Mouse (Mus musculus) embryonic facial prominence, embryonic 11.5 days (tissue): ENCODE measurements around the gene Atp2b2. TPM values are rescaled to one million over a fixed set of nuclear protein-coding genes. Genes with fewer than 3 reads are reported as not detected.

Source experiments
- ATAC-seq: fragments of 200-750 bp; cut with Nextera tagmentation; replicated peaks from 2 replicates; pipeline ENCODE4 v1.8.0; 2017; ENCODE audit warnings: low read depth; ENCODE audit not compliant: insufficient number of reproducible peaks, low FRiP score, low TSS enrichment
- DNase-seq: peaks from one replicate; pipeline ENCODE4 v3.0.0-alpha.2; 2015; ENCODE audit warnings: low spot score
- H3K27ac ChIP-seq: fragments of 300-500 bp; sonication (generic); replicated peaks from 2 replicates; pipeline ENCODE4 v1.5.1; 2014; ENCODE audit warnings: mild to moderate bottlenecking, low read depth, low read length, control low read depth
- H3K27me3 ChIP-seq: fragments of 300-500 bp; sonication (generic); 2 replicates; pipeline ENCODE4 v1.6.1; 2014; ENCODE audit warnings: mild to moderate bottlenecking, low read length, moderate library complexity, mixed read lengths; ENCODE audit not compliant: control insufficient read depth, insufficient read depth
- H3K36me3 ChIP-seq: fragments of 300-500 bp; sonication (generic); replicated peaks from 2 replicates; pipeline ENCODE4 v1.6.1; 2014; ENCODE audit warnings: low read depth, mild to moderate bottlenecking, low read length, moderate library complexity, mixed read lengths; ENCODE audit not compliant: control insufficient read depth, insufficient read depth
- H3K4me1 ChIP-seq: fragments of 300-500 bp; sonication (generic); 2 replicates; pipeline ENCODE4 v1.6.1; 2014; ENCODE audit warnings: low read length, mixed read lengths; ENCODE audit not compliant: control insufficient read depth, insufficient read depth
- H3K4me2 ChIP-seq: fragments of 300-500 bp; sonication (generic); 2 replicates; pipeline ENCODE4 v1.6.1; 2014; ENCODE audit warnings: low read depth, mild to moderate bottlenecking, control low read depth, low read length, moderate library complexity
- H3K4me3 ChIP-seq: fragments of 300-500 bp; sonication (generic); 2 replicates; pipeline ENCODE4 v1.5.1; 2014; ENCODE audit warnings: low read depth, low read length, control low read depth
- H3K9ac ChIP-seq: fragments of 300-500 bp; sonication (generic); replicated peaks from 2 replicates; pipeline ENCODE4 v1.6.1; 2014; ENCODE audit warnings: mild to moderate bottlenecking, control low read depth, low read length
- H3K9me3 ChIP-seq: fragments of 300-500 bp; sonication (generic); replicated peaks from 2 replicates; pipeline ENCODE4 v1.6.1; 2016; ENCODE audit warnings: mild to moderate bottlenecking, low read length, inconsistent platforms, mixed read lengths; ENCODE audit not compliant: control insufficient read depth
- WGBS: fragments of 180-500 bp; shearing (Covaris S2); extraction: QIAGEN DNeasy Blood & Tissue Kit; methylation state at CpG from one replicate; pipeline ENCODE4 v1.1.7; 2014; 5-methylcytosine and 5-hydroxymethylcytosine counted together
- polyA plus RNA-seq: library from polyadenylated mRNA; unstranded; fragments of >200 nt; fragmentation: Nextera tagmentation; extraction: Ambion mirVana; gene quantifications from 2 replicates; pipeline ENCODE4 v1.2.1, GENCODE M21; 2014

Atp2b2 gene
- polyA plus RNA-seq, 1 experiment from 2014 or later: 0.95 TPM

DNA sequence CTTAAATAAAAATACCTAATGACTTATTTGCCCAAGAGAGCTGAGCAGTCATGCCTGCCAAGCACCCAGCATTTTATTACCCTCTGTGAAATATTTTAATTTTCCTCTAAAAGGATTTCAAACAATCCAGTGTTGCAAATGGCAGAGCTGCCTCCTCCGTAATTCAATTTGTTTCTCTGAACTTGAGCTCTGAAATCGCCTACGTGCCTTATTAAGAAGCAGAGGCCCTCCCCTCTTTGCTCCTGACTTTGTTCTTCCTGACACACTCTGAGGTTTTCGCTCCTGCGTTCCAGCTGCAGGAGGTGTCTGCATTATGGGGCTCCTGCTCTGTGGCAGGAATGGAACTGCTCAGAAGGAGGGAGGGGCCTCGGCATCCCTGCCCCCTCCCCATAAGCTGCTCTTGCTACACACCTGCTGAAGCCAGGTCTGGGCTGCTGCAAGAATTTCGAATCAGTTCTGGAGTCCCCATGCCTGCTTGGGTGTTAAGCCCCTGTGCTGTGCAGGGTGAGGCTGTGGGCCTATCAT lies 264.1 kb downstream of the Atp2b2 start:
- no peak for ATAC-seq
- no peaks in the 10 kb centered on the region for H3K36me3 ChIP-seq
- 67% methylated on average over 7 of the region's 7 CpGs for WGBS
- H3K4me1 ChIP-seq: no peaks in the 10 kb centered on the region
- H3K27me3 ChIP-seq: no peaks in the 10 kb centered on the region
- no peak overlapping the region for H3K27ac ChIP-seq
- no peak overlapping the region for H3K4me3 ChIP-seq
- no peak overlapping the region for H3K9ac ChIP-seq
- no peak overlapping the region for H3K4me2 ChIP-seq
- no peak for DNase-seq
- no peaks in the 10 kb centered on the region for H3K9me3 ChIP-seq

DNA sequence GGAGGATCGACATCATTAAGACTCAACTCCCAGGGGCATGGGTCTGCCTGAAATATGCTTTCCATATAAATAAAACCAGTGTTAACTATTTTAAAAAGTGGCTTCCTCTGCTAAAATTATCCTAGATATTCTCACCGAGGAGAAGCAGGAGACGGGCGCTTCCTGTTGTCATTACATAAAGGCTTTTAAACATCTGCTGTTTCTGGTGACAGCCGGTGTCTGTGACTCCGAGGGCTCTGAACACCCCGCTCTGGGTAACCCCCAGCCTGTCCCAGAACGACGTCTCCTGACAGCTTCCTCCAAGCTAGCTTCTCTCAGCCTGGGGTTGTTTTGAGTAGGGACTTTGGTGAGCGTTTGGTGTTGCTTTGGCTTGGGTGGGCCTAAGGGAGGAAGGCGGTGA lies 273.6 kb downstream of the Atp2b2 start:
- WGBS: 67% methylated on average over 11 of the region's 11 CpGs
- ATAC-seq: no peak
- no peak for DNase-seq

DNA sequence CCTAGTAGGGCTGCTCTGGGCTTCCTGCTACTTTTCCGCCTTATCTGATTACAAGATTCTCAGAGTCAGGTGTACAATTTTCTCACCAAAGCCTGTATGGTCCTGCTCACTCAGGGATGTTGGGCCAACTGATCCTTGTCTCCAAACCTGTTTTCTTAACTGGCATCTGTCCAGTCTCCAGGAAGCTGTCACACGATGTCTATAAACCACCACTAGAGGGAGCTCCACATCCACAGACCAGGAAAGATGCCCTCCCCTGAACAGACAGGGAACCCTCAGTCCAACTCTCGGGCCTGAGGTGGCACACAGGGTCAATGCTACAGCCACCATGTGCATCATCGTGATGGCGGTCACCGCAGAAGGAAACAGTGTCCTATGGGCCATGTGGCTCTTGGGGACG lies 280.8 kb downstream of the Atp2b2 start:
- H3K4me1 ChIP-seq: no peaks in the 10 kb centered on the region

More for the DNA sequence above, 273.6 kb downstream of the Atp2b2 start:
- Histone ChIP-seq H3K9ac (no peak overlapping the region), H3K4me3 (no peak overlapping the region), H3K27ac (no peak overlapping the region), H3K36me3 (no peaks in the 10 kb centered on the region), H3K4me1 (no peaks in the 10 kb centered on the region), H3K27me3 (no peaks in the 10 kb centered on the region), H3K4me2 (no peak overlapping the region), H3K9me3 (no peaks in the 10 kb centered on the region)

DNA sequence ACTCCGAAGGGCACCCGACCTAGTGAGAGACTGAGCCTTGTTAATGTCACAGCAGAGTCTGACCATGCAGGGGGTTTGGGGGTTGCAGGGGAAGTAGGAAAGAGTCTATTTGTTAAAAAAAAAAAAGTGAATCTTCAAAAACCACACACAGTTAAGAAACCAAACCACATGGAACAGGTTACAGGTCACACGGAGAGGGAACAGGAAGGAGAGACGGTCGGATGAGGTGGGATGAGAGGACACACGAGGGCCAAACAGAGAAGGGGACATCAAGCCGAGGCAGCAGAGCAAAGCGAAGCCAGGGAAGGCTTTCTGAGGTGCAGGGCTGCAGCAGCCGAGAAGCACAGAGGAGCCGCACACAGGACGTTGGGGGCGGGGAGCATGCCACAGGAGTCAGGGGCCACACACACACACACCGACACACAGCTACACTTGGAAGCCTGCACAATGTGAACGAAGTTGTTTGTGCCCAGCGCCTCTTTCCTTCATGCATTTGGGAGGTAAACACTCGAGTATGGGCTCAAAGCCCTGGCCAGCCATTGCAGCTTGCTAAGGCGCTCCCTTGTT lies 293.2 kb downstream of the Atp2b2 start:
- H3K9ac ChIP-seq: no peak overlapping the region
- H3K9me3 ChIP-seq: no peaks in the 10 kb centered on the region
- DNase-seq: no peak
- ATAC-seq: no peak
- no peak overlapping the region for H3K4me2 ChIP-seq
- no peak overlapping the region for H3K27ac ChIP-seq
- no peak overlapping the region for H3K4me3 ChIP-seq
- no peaks in the 10 kb centered on the region for H3K27me3 ChIP-seq
- H3K36me3 ChIP-seq: no peaks in the 10 kb centered on the region
- no peaks in the 10 kb centered on the region for H3K4me1 ChIP-seq
- 59% methylated on average over 17 of the region's 17 CpGs for WGBS

More for the DNA sequence above, 280.8 kb downstream of the Atp2b2 start:
- 26% methylated on average over 7 of the region's 7 CpGs for WGBS
- H3K9me3 ChIP-seq: no peaks in the 10 kb centered on the region
- no peak overlapping the region for H3K4me3 ChIP-seq
- H3K36me3 ChIP-seq: no peaks in the 10 kb centered on the region
- H3K4me2 ChIP-seq: no peak overlapping the region
- H3K9ac ChIP-seq: no peak overlapping the region
- DNase-seq: peak; percentile 84
- 0 out of 2 replicates have a peak, but pooled peaks have one; percentile 5 for ATAC-seq
- H3K27ac ChIP-seq: no peak overlapping the region
- H3K27me3 ChIP-seq: no peaks in the 10 kb centered on the region

DNA sequence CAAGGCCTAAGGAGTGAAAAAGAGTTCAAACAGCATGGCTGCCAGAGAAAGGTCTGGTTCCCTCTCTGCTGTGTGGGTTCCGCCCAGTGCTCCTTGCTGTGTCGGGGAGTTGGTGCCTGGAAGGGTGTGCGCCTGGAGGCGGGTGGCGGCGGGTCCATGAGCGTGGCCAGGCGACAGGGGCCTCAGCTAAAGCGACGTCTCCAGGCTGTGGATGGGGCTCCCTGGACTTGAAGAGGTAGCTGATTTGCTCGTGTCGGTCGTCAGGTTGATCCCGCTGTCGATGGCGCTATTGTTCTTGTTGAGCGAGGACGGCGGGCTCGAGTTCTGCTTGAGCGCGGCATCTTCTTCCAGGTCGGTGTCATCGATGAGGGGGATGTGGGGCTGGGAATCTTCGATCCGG lies 294.1 kb downstream of the Atp2b2 start:
- H3K4me2 ChIP-seq: no peak overlapping the region
- no peak; the same call in 1 of the 2 replicates for ATAC-seq
- 23% methylated on average over 26 of the region's 26 CpGs for WGBS
- no peak overlapping the region for H3K4me3 ChIP-seq
- peak overlapping the region; percentile 44 for H3K9ac ChIP-seq
- no peaks in the 10 kb centered on the region for H3K9me3 ChIP-seq
- peak; percentile 9 for DNase-seq
- H3K4me1 ChIP-seq: no peaks in the 10 kb centered on the region
- no peaks in the 10 kb centered on the region for H3K27me3 ChIP-seq
- H3K36me3 ChIP-seq: no peaks in the 10 kb centered on the region
- H3K27ac ChIP-seq: no peak overlapping the region

DNA sequence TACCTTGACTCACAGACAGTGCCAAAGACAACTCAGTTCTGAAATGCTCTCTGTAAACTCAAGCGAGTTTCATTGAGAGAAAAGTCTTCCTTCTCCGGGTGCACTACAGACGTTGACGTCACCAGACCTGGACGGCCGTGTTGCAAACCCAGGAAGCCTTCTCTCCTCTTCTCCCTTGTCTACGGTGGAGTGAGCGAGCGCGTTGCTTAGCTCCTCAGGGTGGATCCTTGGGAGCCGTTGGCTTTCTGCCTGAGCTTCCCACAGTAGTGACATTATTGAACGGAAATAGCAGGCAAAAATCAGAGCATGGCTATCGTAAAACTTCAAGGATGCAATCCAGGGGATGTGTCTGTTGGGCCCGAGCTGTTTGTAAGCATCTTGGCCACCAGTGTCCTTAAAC lies 295.1 kb downstream of the Atp2b2 start:
- Histone ChIP-seq H3K4me2 (no peak overlapping the region), H3K4me1 (no peaks in the 10 kb centered on the region), H3K4me3 (no peak overlapping the region), H3K9me3 (no peaks in the 10 kb centered on the region), H3K9ac (no peak overlapping the region), H3K36me3 (no peaks in the 10 kb centered on the region), H3K27ac (no peak overlapping the region), H3K27me3 (no peaks in the 10 kb centered on the region)
- DNase-seq (no peak), ATAC-seq (no peak)
- WGBS: 87% methylated on average over 14 of the region's 14 CpGs

DNA sequence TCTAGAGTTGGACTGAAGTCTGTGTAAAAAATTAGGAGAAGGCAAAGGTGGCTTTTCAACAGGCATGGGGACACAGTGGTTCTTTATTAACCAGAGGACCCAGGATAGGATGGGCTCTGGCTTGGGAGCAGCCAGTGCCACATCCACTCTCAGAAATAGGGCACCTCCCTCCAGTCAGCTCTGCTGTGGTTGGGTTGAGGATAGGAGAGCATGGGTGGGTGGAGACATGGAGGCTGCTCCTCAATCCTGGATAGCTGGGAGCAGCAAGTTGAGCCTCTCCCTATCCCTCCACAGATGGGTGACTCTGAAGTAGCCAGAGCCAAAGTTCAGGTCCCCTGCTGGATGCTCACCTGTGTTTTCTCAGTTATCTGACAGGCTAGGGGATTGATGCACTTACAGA lies 297.3 kb downstream of the Atp2b2 start:
- Histone ChIP-seq H3K4me1 (no peaks in the 10 kb centered on the region), H3K4me3 (no peak overlapping the region), H3K36me3 (no peaks in the 10 kb centered on the region), H3K9me3 (no peaks in the 10 kb centered on the region), H3K9ac (no peak overlapping the region), H3K27me3 (no peaks in the 10 kb centered on the region), H3K4me2 (no peak overlapping the region), H3K27ac (no peak overlapping the region)
- no peak for ATAC-seq
- no peak for DNase-seq

DNA sequence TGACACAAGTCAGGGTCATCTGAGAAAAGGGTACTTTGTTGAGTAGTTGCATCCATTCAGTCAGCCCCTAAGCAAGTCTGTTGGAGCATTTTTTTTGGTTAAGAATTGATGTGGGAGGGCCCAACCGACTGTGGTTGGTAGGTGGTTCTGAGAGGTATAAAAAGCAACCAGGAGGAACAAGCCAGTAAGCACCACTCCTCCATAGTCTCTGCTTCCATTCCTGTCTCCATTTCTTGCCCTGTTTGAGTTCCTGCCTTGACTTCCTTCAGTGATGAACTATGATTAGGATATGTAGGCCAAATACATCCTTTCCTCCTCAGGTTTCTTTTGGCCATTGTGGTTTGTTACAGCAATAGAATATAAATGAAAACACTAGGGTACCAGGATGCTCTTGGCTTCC lies 299.3 kb downstream of the Atp2b2 start:
- Histone ChIP-seq H3K4me3 (no peak overlapping the region), H3K4me2 (no peak overlapping the region), H3K9ac (no peak overlapping the region), H3K9me3 (no peaks in the 10 kb centered on the region), H3K36me3 (no peaks in the 10 kb centered on the region), H3K27me3 (no peaks in the 10 kb centered on the region), H3K4me1 (no peaks in the 10 kb centered on the region), H3K27ac (no peak overlapping the region)
- DNase-seq: no peak
- no peak for ATAC-seq
- 32% methylated on average over 1 of the region's 1 CpGs for WGBS
